Mouse (Mus musculus) heart, embryonic 16.5 days (tissue): ENCODE measurements around the gene Ptpn13. TPM values are rescaled to one million over a fixed set of nuclear protein-coding genes. Genes with fewer than 3 reads are reported as not detected.

Experiments
- ATAC-seq: fragments of 200-750 bp; cut with Nextera tagmentation; replicated peaks from 2 replicates; pipeline ENCODE4 v1.8.0; 2017; ENCODE audit warnings: moderate number of reproducible peaks; ENCODE audit not compliant: insufficient read depth, low FRiP score; ENCODE audit errors: extremely low read depth
- H3K27ac ChIP-seq: fragments of 300-500 bp; sonication (generic); 2 replicates; pipeline ENCODE4 v1.5.1; 2014; ENCODE audit warnings: mild to moderate bottlenecking, low read length, control low read depth, moderate library complexity
- H3K27me3 ChIP-seq: fragments of 300-500 bp; sonication (generic); 2 replicates; pipeline ENCODE4 v1.6.1; 2014; ENCODE audit warnings: low read length, mixed read lengths; ENCODE audit not compliant: control insufficient read depth, insufficient read depth
- H3K36me3 ChIP-seq: fragments of 300-500 bp; sonication (generic); 2 replicates; pipeline ENCODE4 v1.6.1; 2014; ENCODE audit not compliant: control insufficient read depth, insufficient read depth
- H3K4me1 ChIP-seq: fragments of 300-500 bp; sonication (generic); 2 replicates; pipeline ENCODE4 v1.6.1; 2014; ENCODE audit warnings: low read length, mixed read lengths; ENCODE audit not compliant: control insufficient read depth, insufficient read depth
- H3K4me2 ChIP-seq: fragments of 300-500 bp; sonication (generic); 2 replicates; pipeline ENCODE4 v1.6.1; 2014; ENCODE audit warnings: low read depth, mild to moderate bottlenecking, control low read depth, low read length
- H3K4me3 ChIP-seq: fragments of 300-500 bp; sonication (generic); 2 replicates; pipeline ENCODE4 v1.5.1; 2014; ENCODE audit warnings: mild to moderate bottlenecking, control low read depth, low read length
- H3K9ac ChIP-seq: fragments of 300-500 bp; sonication (generic); 2 replicates; pipeline ENCODE4 v1.6.1; 2014; ENCODE audit warnings: low read length, control low read depth
- H3K9me3 ChIP-seq: fragments of 300-500 bp; sonication (generic); replicated peaks from 2 replicates; pipeline ENCODE4 v1.6.1; 2016; ENCODE audit warnings: low read length; ENCODE audit not compliant: control insufficient read depth
- WGBS: fragments of 180-500 bp; shearing (Covaris S2); extraction: QIAGEN DNeasy Blood & Tissue Kit; methylation state at CpG from one replicate; pipeline ENCODE4 v1.1.7; 2014; 5-methylcytosine and 5-hydroxymethylcytosine counted together
- polyA plus RNA-seq: library from polyadenylated mRNA; unstranded; fragments of >200 nt; fragmentation: Nextera tagmentation; extraction: Ambion mirVana; gene quantifications from 2 replicates; pipeline ENCODE4 v1.2.1, GENCODE M21; 2015

Gene Ptpn13
- polyA plus RNA-seq, 1 experiment from 2014 or later: 7.8 TPM

DNA sequence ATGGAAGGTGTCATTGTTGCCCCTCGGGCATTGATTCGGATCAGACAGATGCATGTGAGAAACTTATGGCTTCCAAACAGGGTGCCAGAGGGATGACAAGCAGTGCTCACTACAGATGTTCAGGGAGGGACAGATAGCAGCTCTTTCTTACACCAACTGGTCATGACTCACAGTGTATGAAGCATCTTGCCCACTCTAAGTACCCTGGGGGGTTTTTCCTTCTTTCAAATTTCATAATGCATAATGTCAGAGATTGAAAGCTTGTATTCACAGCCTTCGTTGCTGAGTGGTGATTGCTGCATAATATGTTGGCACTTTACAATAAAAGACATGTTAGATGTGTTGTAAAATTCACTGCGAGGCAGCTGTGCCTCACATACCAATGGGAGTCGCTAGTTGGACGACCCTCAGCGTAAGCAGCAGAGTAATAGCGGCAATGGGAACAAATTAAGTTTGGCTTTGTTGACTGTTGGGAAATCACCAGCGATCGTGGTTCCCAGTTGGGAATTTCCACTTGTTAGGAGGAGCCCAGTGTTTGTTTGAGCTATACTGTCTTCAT lies 38.7 kb downstream of the Ptpn13 start:
- no peak for ATAC-seq
- no peak overlapping the region for H3K9ac ChIP-seq
- H3K4me2 ChIP-seq: no peak overlapping the region
- no peaks in the 10 kb centered on the region for H3K9me3 ChIP-seq
- no peaks in the 10 kb centered on the region for H3K4me1 ChIP-seq
- H3K27ac ChIP-seq: no peak overlapping the region
- no peak overlapping the region for H3K4me3 ChIP-seq
- H3K36me3 ChIP-seq: no peaks in the 10 kb centered on the region
- WGBS: 85% methylated on average over 10 of the region's 10 CpGs
- no peaks in the 10 kb centered on the region for H3K27me3 ChIP-seq

DNA sequence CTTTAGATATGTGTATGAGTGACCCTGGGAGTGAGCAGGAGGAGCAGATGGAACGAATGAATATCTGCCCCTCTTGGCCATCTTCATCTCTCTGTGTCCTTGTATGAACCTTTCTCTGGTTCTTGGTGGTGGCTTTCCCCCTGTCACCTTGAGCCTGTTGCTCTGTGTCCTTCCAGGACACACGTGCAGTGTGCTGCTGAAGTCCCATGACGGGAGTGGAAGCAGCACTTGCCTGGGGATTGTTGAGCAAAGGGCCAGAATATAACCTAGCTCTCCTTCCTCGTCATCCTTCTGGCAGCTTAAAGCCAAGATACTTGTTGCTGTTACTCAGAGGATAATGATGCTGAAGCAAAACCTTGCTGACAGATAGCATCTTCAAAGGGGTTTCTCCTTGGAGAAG lies 39.3 kb downstream of the Ptpn13 start:
- no peaks in the 10 kb centered on the region for H3K4me1 ChIP-seq
- no peaks in the 10 kb centered on the region for H3K9me3 ChIP-seq
- no peak overlapping the region for H3K9ac ChIP-seq
- no peaks in the 10 kb centered on the region for H3K36me3 ChIP-seq
- no peak overlapping the region for H3K27ac ChIP-seq
- H3K4me2 ChIP-seq: no peak overlapping the region
- no peak overlapping the region for H3K4me3 ChIP-seq
- no peak for ATAC-seq
- no peaks in the 10 kb centered on the region for H3K27me3 ChIP-seq
- WGBS: 55% methylated on average over 4 of the region's 4 CpGs

DNA sequence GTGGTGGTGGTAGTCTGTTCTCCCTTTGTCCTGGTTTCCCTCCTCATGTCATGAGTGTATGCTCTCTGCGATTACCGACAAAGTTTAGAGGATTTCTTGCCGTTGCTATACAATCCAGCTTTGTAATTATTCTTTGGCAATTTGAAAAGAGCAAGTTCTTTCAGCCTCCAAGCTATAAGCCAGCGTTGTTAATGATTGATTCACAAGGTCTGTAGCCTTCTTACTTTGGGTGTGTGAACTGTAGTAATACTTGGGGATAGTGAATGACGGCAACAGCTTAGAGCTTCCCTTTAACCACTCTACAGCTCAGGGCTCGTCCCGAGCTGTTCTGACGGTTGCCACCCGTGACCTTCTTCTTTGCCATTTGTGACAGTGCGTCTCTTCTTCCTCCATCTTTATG lies 39.8 kb downstream of the Ptpn13 start:
- ATAC-seq: no peak
- 82% methylated on average over 10 of the region's 10 CpGs for WGBS

DNA sequence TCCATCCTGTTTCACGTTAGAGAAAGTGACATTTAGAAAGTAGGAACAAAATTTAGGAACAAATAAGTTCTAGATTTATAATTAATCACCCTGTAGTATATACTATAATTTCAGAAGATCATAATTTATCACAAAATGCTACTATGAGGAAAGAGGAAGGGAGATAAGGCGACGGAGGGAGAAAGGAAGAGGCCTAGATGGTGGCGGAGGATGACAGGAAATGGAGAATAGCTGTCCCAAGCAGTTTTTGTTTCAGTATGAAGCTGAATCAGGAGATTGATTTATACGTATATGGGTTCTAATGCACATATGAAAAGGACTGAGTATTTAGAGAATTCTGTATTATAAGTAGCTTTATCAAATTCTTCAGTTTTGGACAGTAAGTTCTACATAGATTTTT lies 47.7 kb downstream of the Ptpn13 start:
- H3K27ac ChIP-seq: no peak overlapping the region
- H3K4me3 ChIP-seq: no peak overlapping the region
- no peaks in the 10 kb centered on the region for H3K4me1 ChIP-seq
- no peaks in the 10 kb centered on the region for H3K27me3 ChIP-seq
- H3K4me2 ChIP-seq: no peak overlapping the region
- H3K9me3 ChIP-seq: no peaks in the 10 kb centered on the region
- ATAC-seq: no peak
- H3K9ac ChIP-seq: no peak overlapping the region
- H3K36me3 ChIP-seq: no peaks in the 10 kb centered on the region
- WGBS: 70% methylated on average over 5 of the region's 5 CpGs

More for the DNA sequence above, 39.8 kb downstream of the Ptpn13 start:
- Histone ChIP-seq H3K27me3 (no peaks in the 10 kb centered on the region), H3K36me3 (no peaks in the 10 kb centered on the region), H3K9ac (no peak overlapping the region), H3K27ac (no peak overlapping the region), H3K4me2 (no peak overlapping the region), H3K4me3 (no peak overlapping the region), H3K9me3 (no peaks in the 10 kb centered on the region), H3K4me1 (no peaks in the 10 kb centered on the region)

DNA sequence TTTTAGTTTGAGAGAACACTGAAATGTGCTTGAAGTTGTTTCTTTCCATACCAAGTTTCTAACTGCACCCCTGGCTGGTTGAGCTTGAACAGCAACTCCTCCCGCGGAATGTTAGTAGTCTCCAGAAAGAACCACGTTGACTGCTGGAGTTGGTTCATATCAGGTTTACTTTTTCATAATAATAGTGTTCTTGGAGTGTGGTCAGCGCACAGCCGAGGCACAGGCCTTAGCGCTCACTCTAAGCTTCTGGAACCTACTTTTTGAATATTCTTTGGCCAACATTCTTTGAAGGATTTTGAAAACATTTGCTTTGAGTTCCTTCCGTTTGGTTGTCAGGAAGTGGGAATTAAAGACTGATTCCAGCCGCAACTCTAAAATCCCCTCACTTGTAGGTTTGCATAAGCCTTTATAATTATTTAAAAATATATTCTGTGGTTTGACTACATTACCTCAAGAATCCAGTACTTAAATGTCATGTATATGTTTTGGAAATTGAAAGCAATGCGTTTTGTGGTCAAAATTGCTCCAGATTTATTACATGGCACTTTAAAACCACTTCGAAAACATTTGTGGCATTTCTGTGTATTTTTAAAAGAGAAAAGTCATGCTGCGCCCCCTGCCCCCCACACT lies 48.6 kb downstream of the Ptpn13 start:
- Histone ChIP-seq H3K4me3 (no peak overlapping the region), H3K9me3 (no peaks in the 10 kb centered on the region), H3K27me3 (no peaks in the 10 kb centered on the region), H3K9ac (no peak overlapping the region), H3K4me2 (no peak overlapping the region), H3K36me3 (no peaks in the 10 kb centered on the region), H3K4me1 (no peaks in the 10 kb centered on the region), H3K27ac (no peak overlapping the region)
- ATAC-seq: no peak
- WGBS: 83% methylated on average over 11 of the region's 11 CpGs

DNA sequence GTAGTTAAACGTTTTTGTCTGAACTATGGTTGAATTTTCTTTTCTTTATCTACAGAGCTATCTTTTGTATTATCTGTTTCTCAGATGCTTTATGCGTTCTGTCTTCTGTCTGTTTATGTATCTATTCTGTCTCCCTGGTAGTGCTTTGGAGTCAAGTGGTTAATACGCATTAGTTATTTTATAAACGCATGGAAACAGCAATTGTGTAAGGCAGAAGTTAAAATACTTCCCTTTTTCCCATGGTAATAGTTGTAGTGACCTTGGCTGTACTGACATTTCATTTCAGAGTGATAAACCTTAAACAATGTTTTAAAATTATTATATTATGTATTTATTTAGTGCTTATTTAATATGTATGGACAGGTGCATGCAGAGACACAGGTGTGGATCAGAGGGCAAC lies 49.3 kb downstream of the Ptpn13 start:
- H3K9ac ChIP-seq: no peak overlapping the region
- H3K4me3 ChIP-seq: no peak overlapping the region
- no peaks in the 10 kb centered on the region for H3K36me3 ChIP-seq
- H3K27me3 ChIP-seq: no peaks in the 10 kb centered on the region
- no peak for ATAC-seq
- H3K27ac ChIP-seq: no peak overlapping the region
- no peaks in the 10 kb centered on the region for H3K9me3 ChIP-seq
- no peaks in the 10 kb centered on the region for H3K4me1 ChIP-seq
- H3K4me2 ChIP-seq: no peak overlapping the region
- 88% methylated on average over 4 of the region's 4 CpGs for WGBS

DNA sequence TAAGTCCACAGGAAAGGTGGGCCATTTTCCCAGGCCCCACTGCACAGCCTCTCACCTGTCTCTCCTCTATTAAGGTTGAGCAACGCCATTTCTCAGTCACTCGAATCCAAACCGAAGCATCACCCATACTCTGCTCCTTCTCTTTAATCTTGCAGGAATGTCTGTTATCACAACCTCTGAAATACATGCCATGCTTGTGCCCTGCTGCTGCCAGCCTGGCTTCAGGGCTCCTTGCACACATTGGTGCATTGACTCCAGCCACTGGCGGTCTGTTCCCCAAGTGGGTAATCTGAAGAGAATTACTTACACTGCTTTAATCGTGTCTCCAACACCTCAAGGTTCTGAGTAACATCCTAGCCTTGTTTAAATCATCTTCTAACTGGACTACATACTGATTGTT lies 50.5 kb downstream of the Ptpn13 start:
- ATAC-seq: no peak
- Histone ChIP-seq H3K9me3 (no peaks in the 10 kb centered on the region), H3K36me3 (no peaks in the 10 kb centered on the region), H3K4me3 (no peak overlapping the region), H3K27me3 (no peaks in the 10 kb centered on the region), H3K4me1 (no peaks in the 10 kb centered on the region), H3K27ac (no peak overlapping the region), H3K4me2 (no peak overlapping the region), H3K9ac (no peak overlapping the region)
- WGBS: 50% methylated on average over 5 of the region's 5 CpGs

DNA sequence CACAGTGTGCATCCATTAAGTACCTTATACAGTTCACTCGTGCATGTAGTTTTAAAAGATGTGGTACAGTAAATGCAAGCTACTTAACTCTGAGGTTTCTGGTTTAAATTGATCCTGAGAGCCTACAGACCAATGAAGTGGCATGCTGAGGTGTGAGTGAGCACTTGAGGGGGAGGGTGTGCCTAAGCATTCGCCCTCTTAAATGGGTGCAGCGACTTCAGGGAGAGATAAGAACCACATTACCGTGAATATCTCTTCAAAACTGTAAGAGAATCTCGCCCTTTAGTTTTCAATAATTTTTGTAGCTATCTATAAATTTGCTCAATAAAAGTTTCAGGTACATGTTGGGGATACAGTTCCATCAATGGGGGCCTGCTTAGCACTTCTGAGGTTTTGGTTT lies 54.5 kb downstream of the Ptpn13 start:
- no peak for ATAC-seq
- Histone ChIP-seq H3K4me1 (peaks cover 3% of the 10 kb centered on the region), H3K4me2 (no peak overlapping the region), H3K27me3 (no peaks in the 10 kb centered on the region), H3K27ac (no peak overlapping the region), H3K9ac (no peak overlapping the region), H3K4me3 (no peak overlapping the region), H3K9me3 (no peaks in the 10 kb centered on the region), H3K36me3 (no peaks in the 10 kb centered on the region)
- 89% methylated on average over 5 of the region's 5 CpGs for WGBS

DNA sequence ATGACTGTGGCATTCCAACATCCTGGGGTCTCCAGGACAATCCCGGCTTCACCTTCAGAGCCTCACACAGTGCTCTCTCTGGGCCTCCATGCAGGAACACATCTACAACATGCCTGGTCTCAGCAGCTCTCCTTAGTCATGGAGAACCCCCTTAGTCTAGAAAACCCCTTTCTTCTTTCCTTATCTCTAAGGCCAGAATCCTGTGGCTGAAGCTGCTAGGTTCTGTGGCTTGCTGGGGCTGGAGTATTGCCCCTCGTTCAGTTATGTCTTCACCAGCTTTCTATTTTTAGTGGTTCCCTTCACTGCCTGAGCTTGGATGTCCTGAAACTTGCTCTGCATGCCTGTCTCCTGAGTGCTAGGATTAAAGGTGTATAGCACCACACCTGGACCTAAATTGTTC lies 56.2 kb downstream of the Ptpn13 start:
- Histone ChIP-seq H3K4me1 (peaks cover 3% of the 10 kb centered on the region), H3K4me2 (no peak overlapping the region), H3K9ac (no peak overlapping the region), H3K27ac (peak overlapping the region; percentile 46; the same call in 1 of the 2 replicates), H3K4me3 (no peak overlapping the region), H3K27me3 (no peaks in the 10 kb centered on the region), H3K9me3 (no peaks in the 10 kb centered on the region), H3K36me3 (no peaks in the 10 kb centered on the region)
- WGBS: 43% methylated on average over 2 of the region's 2 CpGs
- ATAC-seq: no peak
